Mouse (Mus musculus): Measurements from ENCODE around the gene Mia2.

- TF ChIP-seq POLR2A (IDR thresholded peaks at IDR 0.05; ENCODE audit: insufficient read depth, low read depth, low read length) (no peak), EP300 (IDR thresholded peaks at IDR 0.05; ENCODE audit: insufficient read depth, low read depth, low read length) (no peak)
Observed at GRCm38 (mm10) chr12:59065776-59066175, 29.8 kb upstream of the Mia2 start.

All from heart, adult 2 months (tissue).